Mouse (Mus musculus): ENCODE results near the gene Gm49333.

Gm49333 gene

DNA sequence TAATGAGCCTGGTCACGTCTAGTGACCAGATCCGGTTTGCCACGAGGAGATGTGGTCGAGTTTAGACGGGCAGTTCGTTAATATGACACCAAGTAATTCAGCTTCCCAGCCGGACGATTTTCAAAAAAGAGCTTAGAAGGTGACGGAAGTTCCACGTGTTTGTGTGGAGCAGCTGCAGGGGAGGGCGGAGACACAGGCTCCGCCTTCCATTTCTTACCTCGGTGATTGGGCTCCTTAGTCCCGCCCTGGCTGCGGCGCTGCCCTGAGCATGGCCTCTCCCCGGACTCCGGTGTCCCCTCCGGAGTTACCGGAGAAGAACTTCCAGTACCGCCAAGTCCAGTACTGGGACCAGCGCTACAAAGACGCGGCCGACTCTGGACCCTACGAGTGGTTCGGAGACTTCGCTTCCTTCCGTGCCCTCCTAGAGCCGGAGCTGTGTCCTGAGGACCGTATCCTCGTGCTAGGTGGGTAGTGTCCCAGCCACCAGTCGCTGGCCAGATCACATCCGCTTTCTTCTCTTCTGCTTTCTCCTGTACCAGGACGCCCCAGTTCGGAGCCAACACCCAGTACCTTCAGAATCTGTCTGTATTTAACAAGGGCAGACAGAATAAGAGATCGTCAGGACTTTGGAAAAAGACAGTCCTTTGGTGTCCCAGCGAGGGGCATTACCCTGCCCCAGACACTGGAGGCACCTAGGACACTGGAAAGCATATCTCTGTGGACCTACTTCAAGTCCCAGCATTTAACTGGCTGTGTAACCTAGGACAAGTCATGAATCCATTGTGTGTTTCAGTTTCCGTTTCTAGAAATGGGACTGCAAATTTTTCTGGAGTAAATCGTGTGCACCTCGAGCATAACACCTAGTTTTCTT is at the start of gene Gm49333, which contains the start of the genes Eef1akmt4 and Alg3:
TSS of gene Gm49333 (plus strand) at position 254 of the 871 bp plus-strand sequence.
TSS of gene Eef1akmt4 (plus strand) at position 237 of the 871 bp plus-strand sequence.
TSS of gene Alg3 (minus strand) at position 379 of the 871 bp plus-strand sequence.
- in situ Hi-C loops (cut with MboI): loop anchor here (10.0 kb wide), 1 partner anchor 107 kb away; no protein-coding TSS in a partner anchor

DNA sequence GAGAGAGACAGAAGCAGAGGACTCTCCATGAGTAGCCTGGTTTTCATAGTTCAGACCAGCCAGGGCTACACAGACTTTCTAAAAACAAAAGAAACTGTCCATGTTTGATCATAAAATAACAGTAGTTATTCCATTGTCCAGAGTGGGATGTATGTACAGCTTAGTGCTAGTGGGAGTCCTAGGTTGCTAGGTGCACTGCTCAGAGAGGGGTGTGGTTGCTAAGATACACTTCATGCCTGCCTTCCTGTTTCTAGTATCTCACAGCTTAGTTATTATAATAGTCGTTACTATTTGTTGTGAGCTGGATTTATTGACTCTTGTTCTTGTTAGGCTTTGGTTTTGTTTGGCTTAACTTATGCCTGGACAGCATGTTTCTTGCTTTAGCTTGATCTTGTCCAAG is 46.3 kb upstream of the Gm49333 start:
- in situ Hi-C loops (cut with MboI): no loop called here

DNA sequence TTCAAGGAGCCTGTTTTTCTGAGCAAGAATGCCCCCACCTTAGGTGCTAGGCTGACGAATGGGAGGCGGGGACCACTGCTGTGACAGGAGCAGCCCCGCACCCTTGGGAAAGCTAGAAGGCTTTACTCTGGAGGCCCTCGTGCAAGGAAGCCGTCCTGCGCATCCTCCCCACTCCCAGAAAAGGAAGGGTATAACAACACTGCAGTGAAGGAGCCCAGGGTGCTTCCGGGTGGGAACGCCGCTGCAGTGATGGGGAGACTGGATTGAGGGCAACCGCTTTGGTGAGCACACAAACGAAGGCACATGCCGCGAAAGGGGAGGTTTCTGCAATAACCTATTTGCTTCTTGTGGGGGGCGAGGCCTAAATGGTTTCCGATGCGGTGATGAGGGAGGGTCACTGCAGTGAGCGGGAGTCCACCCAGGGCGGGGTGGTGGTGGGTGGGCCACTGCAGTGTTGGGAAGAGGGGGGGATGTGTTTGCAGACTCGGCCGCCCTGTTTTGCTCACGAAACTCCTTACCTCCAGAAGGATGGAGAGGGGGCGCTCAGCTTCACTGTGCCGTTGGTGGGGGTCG is 22.0 kb upstream of the Gm49333 start, which contains the start of gene Vwa5b2:
TSS of gene Vwa5b2 (plus strand) at position 106 of the 573 bp plus-strand sequence.
- in situ Hi-C loops (cut with MboI): no loop called here

DNA sequence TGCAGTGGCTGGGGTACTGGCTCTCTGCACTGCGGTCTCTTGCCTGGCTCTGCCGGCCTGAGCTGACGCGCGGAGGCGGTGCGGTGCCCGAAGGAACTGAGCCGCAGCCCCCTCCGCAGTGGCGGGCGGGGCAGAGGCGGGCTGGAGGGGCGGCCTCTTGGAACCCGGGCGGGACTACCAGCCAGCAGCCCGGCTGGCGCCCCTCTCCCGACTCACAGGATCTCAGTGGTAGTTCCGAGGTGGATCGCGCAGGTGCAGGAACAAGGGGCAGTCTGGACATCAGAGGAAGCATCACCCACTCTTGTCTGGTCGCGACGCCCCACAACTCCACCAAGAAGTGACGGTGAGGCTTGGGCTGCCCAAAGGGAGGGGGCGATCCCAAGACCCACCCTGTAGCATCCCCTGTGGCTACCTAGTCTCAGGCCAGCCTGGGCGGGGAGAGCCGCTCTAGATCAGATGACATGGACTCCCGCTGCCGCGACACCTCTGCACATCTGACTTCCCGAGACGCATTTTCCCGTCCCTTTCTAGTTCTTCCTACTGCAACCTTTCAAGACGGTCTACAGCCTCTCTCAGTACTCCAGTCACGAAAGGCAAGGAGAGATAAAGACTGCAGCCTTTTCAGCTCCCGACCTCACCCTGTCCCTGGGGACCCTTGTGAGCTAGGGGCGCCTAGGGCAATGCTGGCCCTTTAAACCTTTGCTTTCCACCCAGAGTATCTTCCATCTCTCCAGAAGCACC is 21.3 kb upstream of the Gm49333 start:
- in situ Hi-C loops (cut with MboI): no loop called here

DNA sequence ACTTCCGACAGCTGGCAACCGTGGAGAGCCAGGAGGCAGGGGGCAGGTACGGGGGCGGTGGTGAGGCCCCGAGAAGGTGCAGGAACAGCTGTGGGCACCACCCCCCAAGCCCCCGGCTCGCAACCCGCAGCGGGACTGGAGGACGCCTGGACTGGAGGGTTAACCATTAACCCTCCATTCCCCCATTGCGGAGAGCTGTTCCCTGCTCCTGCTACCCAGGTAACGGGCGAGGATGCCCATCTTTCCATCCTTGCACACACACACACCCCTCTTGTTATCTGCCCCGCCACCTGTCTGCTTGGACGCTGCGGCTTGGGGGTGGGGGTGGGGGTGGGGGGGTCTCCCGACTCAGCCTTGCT is 20.8 kb upstream of the Gm49333 start:
- in situ Hi-C loops (cut with MboI): no loop called here

DNA sequence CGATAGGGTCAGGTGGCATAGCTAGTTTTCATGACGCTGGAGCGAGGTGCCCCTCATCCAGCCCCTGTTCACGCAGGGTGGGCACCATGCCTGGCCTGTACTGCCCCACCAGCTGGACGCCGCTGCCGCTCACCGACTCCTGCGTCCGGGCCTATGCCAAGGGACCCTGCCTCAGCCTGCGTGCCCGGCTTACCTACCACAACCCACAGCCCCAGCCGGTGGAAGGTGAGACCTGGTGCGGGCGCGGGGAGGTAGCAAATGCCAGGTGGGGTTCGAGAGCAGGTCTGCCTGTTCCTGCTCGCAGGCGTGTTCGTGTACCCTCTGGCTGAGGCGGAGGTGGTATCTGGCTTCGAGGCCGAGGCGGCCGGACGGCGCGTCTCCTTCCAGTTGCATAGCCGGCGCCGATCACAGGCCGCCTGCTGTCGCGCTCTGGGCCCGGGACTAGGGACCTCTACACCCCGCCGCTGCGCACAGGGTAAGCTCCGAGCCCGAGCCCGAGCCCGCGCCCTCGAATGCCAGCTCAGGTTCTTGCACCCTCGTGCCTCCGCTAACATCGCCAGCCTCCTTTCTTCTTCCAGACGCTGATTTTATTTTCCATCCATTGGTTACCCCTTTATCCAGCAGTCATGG is 20.2 kb upstream of the Gm49333 start:
- in situ Hi-C loops (cut with MboI): no loop called here

DNA sequence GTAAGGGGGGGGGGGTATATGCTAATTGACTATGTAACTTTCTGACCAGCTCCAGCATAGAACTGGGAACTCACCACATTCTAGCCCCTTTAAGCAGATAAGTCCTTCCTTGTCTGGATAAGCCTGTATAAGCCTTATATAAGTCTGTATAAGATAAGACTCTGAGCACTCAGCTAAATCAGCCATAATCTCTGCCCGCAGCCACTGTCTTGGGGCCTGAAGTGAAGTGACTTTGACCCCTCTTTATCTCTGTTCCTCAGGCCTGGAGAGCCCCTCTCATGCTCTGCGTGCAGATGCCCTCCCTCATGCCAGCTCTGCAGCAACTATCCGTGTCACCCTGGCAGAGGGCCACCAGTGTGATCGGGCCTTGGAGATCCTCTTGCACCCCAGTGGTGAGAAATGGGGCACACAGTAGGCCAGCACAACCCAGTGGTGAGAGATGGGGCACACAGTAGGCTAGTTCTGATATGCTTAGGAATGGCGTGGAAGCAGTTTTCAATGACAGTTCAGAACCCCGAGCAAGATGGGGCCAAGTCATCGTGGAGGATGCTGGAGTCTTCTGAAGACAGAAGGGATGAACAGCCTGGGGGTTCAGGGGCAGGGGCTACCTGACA is 16.2 kb upstream of the Gm49333 start:
- in situ Hi-C loops (cut with MboI): no loop called here

DNA sequence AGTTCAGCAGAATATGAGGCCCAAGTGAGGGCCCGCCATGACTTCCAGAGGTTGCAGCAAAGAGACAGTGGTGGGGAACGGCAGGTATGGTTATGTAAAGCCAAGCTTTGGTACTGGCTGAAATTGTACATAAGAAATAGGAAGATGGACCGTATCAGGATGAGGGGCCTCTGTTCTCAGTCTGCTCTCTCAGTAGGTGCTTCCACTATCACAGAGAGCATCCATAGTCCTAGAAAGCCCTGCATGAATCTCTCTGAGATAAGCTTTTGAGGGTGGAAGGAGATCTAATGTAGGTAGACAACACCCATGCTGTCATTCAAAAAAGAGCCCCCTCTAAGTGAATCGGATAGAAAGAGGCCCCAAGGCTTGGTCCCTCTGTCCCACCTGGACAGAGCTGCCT is 15.7 kb upstream of the Gm49333 start:
- in situ Hi-C loops (cut with MboI): no loop called here

DNA sequence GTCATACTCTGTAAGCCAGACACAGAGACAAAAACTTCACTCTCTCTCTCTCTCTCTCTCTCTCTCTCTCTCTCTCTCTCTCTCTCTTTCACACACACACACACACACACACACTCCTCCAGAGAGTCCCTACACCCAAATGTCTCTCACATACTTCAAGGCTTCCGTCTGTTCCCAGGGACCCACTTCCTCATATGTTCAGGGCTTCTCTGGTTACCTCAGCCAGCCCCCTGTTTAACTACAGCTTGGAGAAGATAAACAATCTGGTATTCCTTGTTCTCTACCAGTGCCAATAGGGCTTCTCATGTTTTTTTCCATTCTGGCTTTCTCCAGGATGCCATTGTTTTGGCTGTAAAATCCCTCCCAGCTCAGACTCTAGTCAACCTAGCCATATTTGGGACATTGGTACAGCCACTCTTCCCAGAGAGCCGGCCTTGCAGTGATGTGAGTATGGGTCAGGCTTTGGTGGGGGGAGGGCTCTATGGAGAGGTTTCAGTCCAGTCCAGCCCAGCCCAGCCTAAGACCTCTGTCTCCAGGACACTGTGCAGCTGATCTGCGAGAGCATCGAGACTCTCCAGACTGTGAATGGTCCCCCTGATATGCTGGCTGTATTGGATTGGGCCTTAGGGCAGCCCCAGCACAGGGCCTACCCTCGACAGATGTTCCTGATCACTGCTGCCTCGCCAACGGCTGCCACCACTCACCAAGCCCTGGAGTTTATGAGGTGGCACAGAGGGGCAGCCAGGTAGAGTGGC is 14.5 kb upstream of the Gm49333 start:
- in situ Hi-C loops (cut with MboI): no loop called here

DNA sequence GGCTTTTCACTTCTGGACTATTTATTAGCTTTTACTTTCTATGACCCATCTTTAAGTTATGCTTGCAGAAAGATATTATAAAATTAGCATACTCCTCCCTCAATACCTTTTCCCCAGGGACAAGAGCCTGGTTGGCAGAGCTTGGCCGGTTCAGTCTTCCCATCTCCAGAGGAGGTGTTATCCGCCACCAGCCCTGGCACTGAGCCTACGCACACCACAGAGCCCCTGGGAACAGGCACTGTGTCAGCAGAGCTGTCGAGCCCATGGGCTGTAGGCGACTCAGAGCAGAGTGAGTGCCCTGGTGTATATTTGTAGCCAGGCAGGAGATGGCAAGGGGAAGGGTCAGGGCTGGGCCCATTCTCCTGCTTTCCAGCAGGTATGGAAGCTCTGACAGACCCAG is 10.9 kb upstream of the Gm49333 start:
- in situ Hi-C loops (cut with MboI): loop anchor here (10.0 kb wide), 1 partner anchor 56 kb away; the partner anchor contains the start of gene Abcf3

DNA sequence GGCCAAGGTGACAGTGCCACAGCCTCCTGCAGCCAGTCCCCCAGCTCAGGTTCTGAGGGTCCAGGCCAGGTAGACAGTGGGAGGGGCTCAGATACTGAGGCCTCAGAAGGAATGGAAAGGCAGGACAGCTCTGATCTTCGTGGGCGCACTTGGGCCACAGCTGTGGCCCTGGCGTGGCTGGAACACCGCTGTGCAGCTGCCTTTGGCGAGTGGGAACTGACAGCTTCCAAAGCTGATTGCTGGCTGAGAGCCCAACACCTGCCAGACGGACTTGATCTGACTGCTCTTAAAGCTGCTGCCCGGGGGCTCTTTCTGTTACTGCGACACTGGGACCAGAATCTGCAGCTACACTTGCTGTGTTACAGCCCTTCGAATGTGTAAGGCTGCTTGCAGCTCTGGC is 6.7 kb upstream of the Gm49333 start:
- in situ Hi-C loops (cut with MboI): loop anchor here (10.0 kb wide), 1 partner anchor 60 kb away; the partner anchor contains the start of gene Abcf3

DNA sequence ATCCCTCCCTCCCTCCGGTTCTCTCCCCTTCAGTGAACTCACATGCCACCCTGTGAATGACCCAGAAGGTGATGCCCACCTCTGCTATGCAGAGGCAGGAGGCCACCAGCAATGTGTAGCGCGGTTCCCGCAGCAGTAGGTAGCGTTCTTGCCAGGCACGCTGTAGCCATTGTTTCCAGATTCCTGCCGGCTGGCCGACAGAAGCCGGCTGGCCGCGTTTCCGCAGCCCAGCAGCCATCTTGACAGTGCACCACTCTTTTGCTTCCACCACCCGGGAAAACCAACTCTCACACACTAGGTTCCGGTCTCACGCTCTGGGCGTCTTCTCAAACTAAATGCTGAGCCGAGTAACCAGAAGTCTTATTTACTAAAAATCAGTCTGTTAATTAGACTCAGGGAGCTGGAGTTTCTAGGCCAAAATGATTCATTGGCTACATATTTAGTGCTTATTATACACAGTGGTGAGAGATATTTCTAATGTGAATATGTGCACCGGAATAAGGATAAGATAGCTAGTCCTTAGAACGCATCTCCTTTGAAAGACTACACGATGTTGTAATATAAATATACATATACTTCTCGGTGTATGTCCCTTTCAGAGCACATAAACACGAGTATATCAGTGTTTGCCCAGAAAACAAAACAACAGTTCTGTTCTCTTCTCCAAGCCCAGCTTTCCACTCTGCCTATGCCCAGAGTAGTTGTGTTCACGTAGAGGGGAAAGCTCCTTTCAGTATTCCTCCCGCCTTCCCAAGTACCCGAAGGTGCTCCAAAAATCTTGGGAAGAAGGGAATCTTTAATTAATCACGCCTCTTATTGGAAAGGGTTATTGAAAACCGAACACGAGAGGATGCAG is 681 bp upstream of the Gm49333 start:
- in situ Hi-C loops (cut with MboI): loop anchor here (10.0 kb wide), 1 partner anchor 106 kb away; no protein-coding TSS in a partner anchor

DNA sequence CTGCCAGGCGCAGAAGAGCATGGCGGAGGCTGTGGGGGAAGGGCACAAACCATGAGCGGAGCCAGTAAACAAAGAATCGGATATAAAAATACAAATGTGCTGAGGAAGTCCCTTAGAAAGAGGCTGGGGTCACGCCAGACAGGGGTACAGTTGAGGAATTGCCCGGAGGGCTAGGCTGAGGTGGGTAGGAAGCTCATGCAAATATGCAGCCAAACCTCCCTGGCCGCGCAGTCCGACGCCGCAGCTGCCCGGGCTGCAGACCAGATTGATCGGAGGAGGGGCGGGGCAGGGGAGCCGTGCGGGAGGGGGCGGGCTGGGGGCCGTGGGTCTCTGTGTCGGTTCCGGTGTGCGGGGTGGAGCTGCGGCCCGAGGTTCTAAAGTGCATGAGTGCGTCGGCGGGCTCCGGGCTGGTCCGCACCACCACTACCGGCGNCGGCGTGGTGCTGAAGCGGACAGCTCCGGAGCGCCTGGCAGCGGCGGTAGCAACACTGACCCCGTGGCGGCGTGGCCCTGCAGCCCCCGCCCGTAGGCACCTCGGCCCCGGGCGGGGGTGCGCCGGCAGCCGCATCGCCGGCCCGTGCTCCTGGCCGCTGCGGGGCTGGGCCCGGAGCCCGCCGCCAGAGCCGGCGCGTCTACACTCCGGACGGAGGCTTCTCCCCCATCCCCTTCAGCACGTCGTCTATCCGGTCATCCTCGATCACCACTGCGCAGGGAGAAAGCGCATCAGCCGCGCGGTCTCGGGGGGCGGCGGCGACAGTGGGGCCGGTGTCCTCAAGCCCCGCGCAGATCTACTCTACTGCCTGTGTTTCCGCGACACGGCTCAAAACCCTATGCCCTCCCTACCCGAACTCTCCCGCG is 8.4 kb downstream of the Gm49333 start:
- in situ Hi-C loops (cut with MboI): loop anchor here (10.0 kb wide), 1 partner anchor 115 kb away; no protein-coding TSS in a partner anchor

DNA sequence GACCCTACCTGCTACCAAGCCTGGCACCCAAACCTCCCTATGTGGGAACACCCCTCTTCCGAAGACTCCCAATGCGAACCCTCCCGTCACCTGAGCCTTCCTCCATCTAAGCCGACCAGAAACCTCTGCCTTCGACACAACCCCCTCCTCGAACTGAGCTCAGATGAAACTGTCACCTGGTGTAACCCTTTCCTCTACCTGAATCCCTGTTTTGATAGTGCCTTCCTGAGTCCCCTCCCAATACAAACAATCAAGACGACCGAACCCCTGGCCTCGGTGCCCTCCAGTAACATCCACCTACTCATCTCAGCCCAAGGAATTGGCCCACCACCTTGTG is 9.0 kb downstream of the Gm49333 start:
- in situ Hi-C loops (cut with MboI): no loop called here

DNA sequence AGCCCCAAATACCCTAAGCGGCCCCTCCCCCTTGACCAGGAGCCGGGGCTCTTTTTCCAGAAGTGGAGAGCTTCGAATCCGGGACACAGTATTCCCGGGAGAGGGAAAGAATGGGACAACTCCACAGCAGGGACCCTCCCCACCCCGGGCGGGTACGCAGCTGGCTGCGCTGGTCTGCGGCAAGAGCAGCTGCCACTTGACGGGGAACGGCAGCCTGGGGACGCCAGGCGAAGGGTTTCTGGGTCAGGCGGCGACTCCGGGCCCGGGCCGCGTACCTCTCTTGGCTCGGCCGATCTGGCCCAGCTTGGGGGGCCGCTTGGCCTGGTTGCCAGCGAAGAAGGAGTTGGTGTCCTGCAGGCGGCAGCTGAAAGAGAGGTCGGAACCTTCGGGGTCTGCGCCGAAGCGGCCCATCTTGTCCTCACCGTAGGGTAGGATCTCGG is 9.4 kb downstream of the Gm49333 start:
- in situ Hi-C loops (cut with MboI): no loop called here

DNA sequence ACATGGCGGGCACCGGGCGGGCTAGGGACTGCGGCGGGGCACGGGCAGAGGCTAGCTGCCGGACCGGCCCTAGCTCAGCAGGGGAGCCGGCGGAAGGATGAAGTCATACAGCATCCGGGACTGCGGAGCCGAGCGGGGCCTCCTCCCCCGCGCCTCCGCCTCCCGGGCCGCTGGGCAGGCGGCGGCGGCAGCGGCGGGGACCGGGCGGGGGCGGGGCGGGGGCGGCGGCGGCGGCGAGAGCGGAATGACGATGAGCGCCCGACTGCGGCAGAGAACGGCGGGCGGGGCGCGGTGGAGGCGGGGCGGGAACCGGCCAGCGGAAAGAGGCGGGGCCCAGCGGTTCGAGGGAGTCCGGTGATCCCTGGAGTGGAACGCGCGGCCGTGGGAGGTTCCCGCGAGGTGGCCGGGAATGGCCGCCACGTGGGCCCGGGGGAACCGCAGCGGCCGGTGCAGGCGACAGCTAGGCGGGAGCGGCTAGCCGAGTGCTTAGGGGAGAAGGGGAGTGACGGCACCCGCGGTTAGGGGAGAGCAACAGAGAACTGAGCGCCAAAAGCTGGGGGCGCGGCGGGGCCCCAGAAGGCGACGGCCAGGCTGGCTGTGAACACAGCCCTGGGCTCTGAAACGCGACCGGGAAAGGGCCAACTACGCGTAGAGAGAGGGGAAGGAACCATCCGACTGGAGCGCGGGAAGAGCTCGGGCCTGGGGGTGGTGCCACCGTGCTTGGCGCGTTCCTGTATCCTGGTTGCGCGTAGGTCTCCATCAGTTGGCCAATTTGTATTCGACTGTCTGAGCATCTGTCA is 10.0 kb downstream of the Gm49333 start, which contains the start of gene Camk2n2:
TSS of gene Camk2n2 (minus strand) at position 97 of the 800 bp plus-strand sequence.
- in situ Hi-C loops (cut with MboI): no loop called here

DNA sequence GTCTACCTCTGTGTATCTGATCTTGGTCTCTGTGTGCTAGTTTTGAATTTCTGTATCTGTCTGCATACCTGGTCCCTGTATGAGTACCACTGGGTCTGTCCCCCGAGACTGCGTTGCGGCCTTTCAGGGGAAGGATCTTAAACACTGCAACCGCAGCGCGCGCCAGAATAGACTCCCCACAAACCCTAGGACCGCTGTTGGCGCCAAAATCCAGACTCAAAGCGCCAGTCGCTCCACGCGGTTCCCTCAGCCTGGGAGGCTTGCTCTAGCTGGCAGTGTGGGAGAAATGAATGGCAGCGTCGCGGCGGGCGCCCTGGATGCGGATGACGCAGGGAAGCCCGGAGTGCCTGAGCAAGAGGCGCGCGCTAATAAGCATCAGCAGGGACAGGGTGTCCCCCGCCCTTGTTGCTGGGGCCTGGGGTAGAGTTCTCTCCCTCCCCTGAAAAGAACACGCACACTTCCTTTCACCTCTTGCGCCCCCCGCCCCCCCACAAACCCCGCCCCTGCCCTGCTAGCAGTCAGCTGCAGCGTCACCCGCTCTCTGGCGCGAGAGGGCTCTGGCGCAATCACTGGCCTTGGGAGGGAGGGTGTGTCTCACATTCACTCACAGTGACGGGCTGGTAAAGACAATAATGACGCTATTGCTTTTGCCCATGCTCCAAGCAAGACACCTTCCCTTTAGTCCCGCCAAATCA is 10.7 kb downstream of the Gm49333 start:
- in situ Hi-C loops (cut with MboI): no loop called here
